Mouse (Mus musculus): Measurements from ENCODE around the gene Ticam1. TPM values are rescaled to one million over a fixed set of nuclear protein-coding genes. Genes with fewer than 3 reads are reported as not detected.

Ticam1 gene
- polyA plus RNA-seq, 1 experiment from 2014 or later: 1.5 TPM

DNA sequence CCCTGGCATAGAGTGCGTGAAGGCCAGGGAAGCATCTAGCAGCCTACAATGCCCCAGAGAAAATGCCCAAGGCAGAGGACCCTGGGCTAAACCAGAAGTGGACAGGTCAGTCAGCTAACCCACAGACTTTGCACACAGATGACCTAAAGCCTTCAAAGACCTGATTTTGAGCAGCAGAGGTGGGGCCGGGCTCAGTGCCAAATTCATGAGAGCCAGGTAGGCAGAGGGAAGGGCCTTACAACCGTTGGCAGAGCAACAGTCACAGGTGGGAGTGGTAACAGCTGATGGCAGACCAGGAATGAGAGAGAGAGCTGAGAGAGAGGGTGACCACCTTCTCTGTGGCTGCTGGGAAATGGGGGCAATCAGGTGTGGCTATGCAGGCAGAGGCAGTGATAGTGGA is 3.9 kb downstream of the Ticam1 start:
- H3K27me3 ChIP-seq (replicated peaks; ENCODE audit: control insufficient read depth, insufficient read depth, low read length): no peaks in the 10 kb centered on the region
- WGBS: 76% methylated on average over 3 of the region's 3 CpGs
- no peak for ATAC-seq

DNA sequence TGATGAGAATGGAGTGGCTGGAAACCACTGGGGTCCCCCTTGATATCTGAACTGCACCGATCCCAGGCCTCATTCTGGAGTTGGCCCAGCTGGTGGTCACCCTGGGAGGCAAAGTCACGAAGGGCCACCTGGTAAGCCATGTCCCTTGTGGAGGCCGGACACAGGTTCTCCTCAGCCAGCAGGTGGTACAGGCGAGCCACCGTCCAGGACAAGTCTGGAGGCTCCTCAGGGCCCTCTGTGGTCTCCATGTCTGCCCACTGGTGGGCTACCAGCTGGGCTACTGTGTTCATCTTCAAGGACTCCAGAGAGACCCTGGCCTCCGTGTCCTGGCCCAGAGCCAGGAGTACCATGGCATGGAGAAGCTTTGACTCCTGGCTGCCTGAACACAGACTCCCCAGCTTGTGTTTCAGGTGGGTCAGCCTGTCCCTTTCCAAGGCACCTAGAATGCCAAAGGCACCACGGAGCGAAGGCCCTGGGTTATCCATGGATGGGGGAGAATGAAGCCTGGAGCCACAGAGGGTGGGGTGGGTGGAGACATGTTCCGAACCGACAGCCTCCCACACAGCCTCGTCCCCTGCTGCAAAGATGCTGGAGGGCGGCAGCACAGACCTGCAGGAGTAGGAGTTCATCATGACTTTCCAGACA is 4.9 kb downstream of the Ticam1 start:
- WGBS: 89% methylated on average over 12 of the region's 12 CpGs
- peaks cover 13% of the 10 kb centered on the region for H3K4me1 ChIP-seq (ENCODE audit: control insufficient read depth, insufficient read depth, low read depth, low read length)
- H3K27ac ChIP-seq (ENCODE audit: low read depth, low read length): no peak overlapping the region
- no peaks in the 10 kb centered on the region for H3K36me3 ChIP-seq (ENCODE audit: control insufficient read depth, insufficient read depth, low read length)
- no peak overlapping the region for H3K4me3 ChIP-seq (ENCODE audit: low read length)
- H3K9ac ChIP-seq (ENCODE audit: low read depth, low read length): no peak overlapping the region
- ATAC-seq: no peak
- H3K9me3 ChIP-seq (ENCODE audit: control insufficient read depth, low read length): no peaks in the 10 kb centered on the region
- H3K4me2 ChIP-seq (ENCODE audit: low read length): no peak overlapping the region
- no peaks in the 10 kb centered on the region for H3K27me3 ChIP-seq (replicated peaks; ENCODE audit: control insufficient read depth, insufficient read depth, low read length)

More for the DNA sequence above, 3.9 kb downstream of the Ticam1 start:
- Histone ChIP-seq H3K4me1 (ENCODE audit: control insufficient read depth, insufficient read depth, low read depth, low read length) (peaks cover 18% of the 10 kb centered on the region), H3K36me3 (ENCODE audit: control insufficient read depth, insufficient read depth, low read length) (no peaks in the 10 kb centered on the region), H3K9me3 (ENCODE audit: control insufficient read depth, low read length) (no peaks in the 10 kb centered on the region), H3K27ac (ENCODE audit: low read depth, low read length) (no peak overlapping the region), H3K4me2 (ENCODE audit: low read length) (no peak overlapping the region), H3K4me3 (ENCODE audit: low read length) (no peak overlapping the region), H3K9ac (ENCODE audit: low read depth, low read length) (no peak overlapping the region)

DNA sequence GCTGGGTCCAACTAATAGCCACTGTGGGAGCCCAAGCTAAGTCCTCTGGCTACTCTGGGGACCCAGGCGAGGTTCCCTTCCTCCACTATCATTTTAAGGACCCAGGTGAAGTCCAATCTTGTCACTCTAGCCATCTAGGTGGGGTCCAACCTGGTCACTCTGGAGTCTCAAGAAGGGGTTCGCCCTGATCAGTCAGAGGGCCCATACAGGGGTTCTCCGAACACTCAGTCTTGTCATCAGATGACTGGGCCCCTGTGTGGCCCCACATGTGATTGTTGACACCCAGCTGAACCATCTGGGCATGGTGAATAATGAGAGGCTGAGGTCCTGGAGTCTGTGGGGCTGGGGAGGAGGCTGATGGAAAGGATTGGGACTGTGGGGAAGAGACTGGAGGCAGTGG is 6.8 kb downstream of the Ticam1 start:
- H3K4me2 ChIP-seq (ENCODE audit: low read length): peak overlapping the region; percentile 89
- peak; percentile 10 for ATAC-seq
- WGBS: 74% methylated on average over 3 of the region's 3 CpGs
- no peaks in the 10 kb centered on the region for H3K27me3 ChIP-seq (replicated peaks; ENCODE audit: control insufficient read depth, insufficient read depth, low read length)
- peak overlapping the region; percentile 73 for H3K27ac ChIP-seq (ENCODE audit: low read depth, low read length)
- peaks cover 6% of the 10 kb centered on the region for H3K4me1 ChIP-seq (ENCODE audit: control insufficient read depth, insufficient read depth, low read depth, low read length)
- H3K9ac ChIP-seq (ENCODE audit: low read depth, low read length): peak overlapping the region; percentile 68
- H3K4me3 ChIP-seq (ENCODE audit: low read length): peak overlapping the region; percentile 45
- H3K9me3 ChIP-seq (ENCODE audit: control insufficient read depth, low read length): no peaks in the 10 kb centered on the region
- no peaks in the 10 kb centered on the region; the same call in 1 of the 2 replicates for H3K36me3 ChIP-seq (ENCODE audit: control insufficient read depth, insufficient read depth, low read length)

DNA sequence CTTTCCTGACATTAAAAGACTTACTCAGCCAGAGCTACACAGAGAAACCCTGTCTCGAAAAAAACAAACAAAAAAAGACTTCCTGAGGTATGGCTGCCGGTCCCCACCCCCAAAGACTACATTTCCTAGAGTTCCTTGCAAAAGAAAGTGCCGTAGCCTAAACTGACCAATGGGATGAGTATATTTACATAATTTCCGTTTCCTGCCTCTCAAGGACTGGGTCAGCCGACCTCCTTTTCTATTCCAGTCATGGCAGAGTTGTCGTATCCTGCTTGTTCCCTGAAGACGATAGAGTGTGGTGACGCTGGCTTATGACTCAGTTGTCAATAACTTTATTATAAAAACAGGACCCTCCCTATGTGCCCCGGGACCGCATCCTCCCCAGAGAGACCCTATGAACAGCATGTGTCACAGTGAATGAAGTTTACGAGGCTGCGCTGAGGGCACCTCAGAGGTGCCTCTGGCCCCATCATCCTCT is 7.4 kb downstream of the Ticam1 start:
- no peaks in the 10 kb centered on the region; the same call in 1 of the 2 replicates for H3K36me3 ChIP-seq (ENCODE audit: control insufficient read depth, insufficient read depth, low read length)
- peak; percentile 87 for ATAC-seq
- peak overlapping the region; percentile 45 for H3K4me3 ChIP-seq (ENCODE audit: low read length)
- peaks cover 6% of the 10 kb centered on the region for H3K4me1 ChIP-seq (ENCODE audit: control insufficient read depth, insufficient read depth, low read depth, low read length)
- no peaks in the 10 kb centered on the region for H3K9me3 ChIP-seq (ENCODE audit: control insufficient read depth, low read length)
- 15% methylated on average over 12 of the region's 12 CpGs for WGBS
- H3K9ac ChIP-seq (ENCODE audit: low read depth, low read length): peak overlapping the region; percentile 68
- peak overlapping the region; percentile 73 for H3K27ac ChIP-seq (ENCODE audit: low read depth, low read length)
- H3K27me3 ChIP-seq (replicated peaks; ENCODE audit: control insufficient read depth, insufficient read depth, low read length): no peaks in the 10 kb centered on the region
- peak overlapping the region; percentile 89 for H3K4me2 ChIP-seq (ENCODE audit: low read length)

DNA sequence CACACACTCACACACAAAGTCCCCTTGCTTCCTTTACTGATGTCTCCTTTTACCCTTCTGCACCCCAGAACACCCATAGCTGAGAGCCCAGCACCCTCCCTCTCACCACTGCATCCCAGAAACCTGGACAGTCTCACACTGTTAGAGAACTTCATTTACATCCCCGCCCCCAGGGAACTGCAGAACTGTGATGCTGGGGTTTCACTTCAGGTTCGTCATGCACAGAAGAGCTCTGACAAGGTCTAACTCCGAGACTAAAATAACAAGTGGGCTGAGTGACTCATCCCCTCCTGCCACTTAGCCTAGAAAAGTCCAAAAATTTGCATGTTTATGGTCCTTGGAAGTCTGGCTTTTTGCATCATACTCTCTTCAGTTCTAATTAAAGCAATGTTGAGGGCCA is 10.3 kb downstream of the Ticam1 start:
- no peak overlapping the region for H3K4me3 ChIP-seq (ENCODE audit: low read length)
- no peak overlapping the region for H3K4me2 ChIP-seq (ENCODE audit: low read length)
- H3K27ac ChIP-seq (ENCODE audit: low read depth, low read length): no peak overlapping the region
- H3K27me3 ChIP-seq (replicated peaks; ENCODE audit: control insufficient read depth, insufficient read depth, low read length): no peaks in the 10 kb centered on the region
- H3K4me1 ChIP-seq (ENCODE audit: control insufficient read depth, insufficient read depth, low read depth, low read length): peaks cover 15% of the 10 kb centered on the region
- H3K9me3 ChIP-seq (ENCODE audit: control insufficient read depth, low read length): no peaks in the 10 kb centered on the region
- H3K36me3 ChIP-seq (ENCODE audit: control insufficient read depth, insufficient read depth, low read length): peaks cover 5% of the 10 kb centered on the region
- ATAC-seq: no peak
- 63% methylated on average over 3 of the region's 3 CpGs for WGBS
- H3K9ac ChIP-seq (ENCODE audit: low read depth, low read length): no peak overlapping the region

DNA sequence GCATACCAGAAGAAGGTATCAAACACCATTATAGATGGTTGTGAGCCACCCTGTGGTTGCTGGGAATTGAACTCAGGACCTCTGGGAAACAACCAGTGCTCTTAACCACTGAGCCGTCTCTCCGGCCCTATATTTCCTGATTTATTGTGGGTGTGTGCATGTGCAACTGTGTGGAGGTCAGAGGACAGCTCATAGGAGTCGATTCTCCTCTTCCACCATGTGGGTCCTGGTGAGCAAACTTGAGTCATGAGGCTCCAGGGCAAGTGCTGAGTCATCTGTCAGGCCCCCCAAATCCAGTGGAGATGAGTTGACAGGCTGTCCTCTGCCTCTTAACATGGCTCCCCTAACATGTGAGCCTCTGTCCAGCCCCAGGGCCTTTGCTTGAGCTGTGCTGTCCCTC is 10.7 kb downstream of the Ticam1 start:
- no peak for ATAC-seq
- Histone ChIP-seq H3K9me3 (ENCODE audit: control insufficient read depth, low read length) (no peaks in the 10 kb centered on the region), H3K4me3 (ENCODE audit: low read length) (no peak overlapping the region), H3K4me2 (ENCODE audit: low read length) (no peak overlapping the region), H3K36me3 (ENCODE audit: control insufficient read depth, insufficient read depth, low read length) (peaks cover 7% of the 10 kb centered on the region), H3K27me3 (replicated peaks; ENCODE audit: control insufficient read depth, insufficient read depth, low read length) (no peaks in the 10 kb centered on the region), H3K4me1 (ENCODE audit: control insufficient read depth, insufficient read depth, low read depth, low read length) (peaks cover 18% of the 10 kb centered on the region), H3K9ac (ENCODE audit: low read depth, low read length) (no peak overlapping the region), H3K27ac (ENCODE audit: low read depth, low read length) (no peak overlapping the region)
- WGBS: 92% methylated on average over 3 of the region's 3 CpGs

DNA sequence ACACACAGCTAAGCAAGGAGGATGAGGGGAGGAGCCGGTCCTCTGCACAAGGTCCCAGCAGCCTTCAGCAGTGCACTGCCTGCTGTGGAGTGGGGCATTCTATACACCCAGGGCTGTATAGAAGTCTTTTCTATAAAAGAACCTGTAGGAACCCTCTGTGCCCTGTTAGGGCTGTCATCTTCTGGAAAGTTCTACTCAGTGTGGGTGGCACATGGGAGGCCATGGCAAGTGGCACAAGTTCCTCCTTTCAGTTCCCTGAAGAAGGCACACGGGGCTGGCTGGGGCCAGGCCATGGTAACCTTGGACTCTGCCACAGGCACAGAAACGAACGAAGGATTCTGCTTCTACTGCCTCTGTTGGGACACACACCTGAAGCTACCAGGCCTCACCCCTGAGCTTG is 11.6 kb downstream of the Ticam1 start:
- H3K27ac ChIP-seq (ENCODE audit: low read depth, low read length): no peak overlapping the region

DNA sequence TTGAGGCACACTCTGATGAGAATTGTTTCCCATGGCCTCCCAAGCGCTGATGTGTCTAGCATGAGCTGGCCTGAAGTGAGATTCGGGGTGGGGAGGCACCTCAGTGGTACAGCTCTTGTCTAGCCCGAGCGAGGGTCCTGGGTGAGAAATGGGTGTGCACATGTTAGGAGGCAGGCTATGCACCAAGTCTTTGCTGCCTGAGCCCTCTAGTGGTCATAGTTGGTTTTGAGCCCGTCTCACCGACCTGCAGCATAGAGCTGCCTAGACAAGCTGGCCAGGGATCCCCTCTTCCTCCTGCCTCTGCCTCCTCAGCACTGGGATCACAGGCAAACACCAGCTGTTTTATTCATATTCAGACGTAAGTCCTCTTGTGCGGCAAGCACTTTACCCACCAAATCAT is 12.6 kb downstream of the Ticam1 start:
- WGBS: 26% methylated on average over 8 of the region's 8 CpGs
- ATAC-seq: peak; percentile 62
- Histone ChIP-seq H3K27me3 (replicated peaks; ENCODE audit: control insufficient read depth, insufficient read depth, low read length) (no peaks in the 10 kb centered on the region), H3K27ac (ENCODE audit: low read depth, low read length) (no peak overlapping the region), H3K4me2 (ENCODE audit: low read length) (no peak overlapping the region), H3K36me3 (ENCODE audit: control insufficient read depth, insufficient read depth, low read length) (peaks cover 14% of the 10 kb centered on the region), H3K9ac (ENCODE audit: low read depth, low read length) (no peak overlapping the region), H3K9me3 (ENCODE audit: control insufficient read depth, low read length) (no peaks in the 10 kb centered on the region), H3K4me1 (ENCODE audit: control insufficient read depth, insufficient read depth, low read depth, low read length) (peaks cover 30% of the 10 kb centered on the region), H3K4me3 (ENCODE audit: low read length) (no peak overlapping the region)

More for the DNA sequence above, 11.6 kb downstream of the Ticam1 start:
- no peak overlapping the region for H3K4me3 ChIP-seq (ENCODE audit: low read length)
- peaks cover 10% of the 10 kb centered on the region for H3K36me3 ChIP-seq (ENCODE audit: control insufficient read depth, insufficient read depth, low read length)
- no peak overlapping the region for H3K9ac ChIP-seq (ENCODE audit: low read depth, low read length)
- H3K4me2 ChIP-seq (ENCODE audit: low read length): no peak overlapping the region
- WGBS: 89% methylated on average over 4 of the region's 4 CpGs
- no peaks in the 10 kb centered on the region for H3K9me3 ChIP-seq (ENCODE audit: control insufficient read depth, low read length)
- peaks cover 26% of the 10 kb centered on the region for H3K4me1 ChIP-seq (ENCODE audit: control insufficient read depth, insufficient read depth, low read depth, low read length)
- no peak for ATAC-seq
- H3K27me3 ChIP-seq (replicated peaks; ENCODE audit: control insufficient read depth, insufficient read depth, low read length): no peaks in the 10 kb centered on the region

DNA sequence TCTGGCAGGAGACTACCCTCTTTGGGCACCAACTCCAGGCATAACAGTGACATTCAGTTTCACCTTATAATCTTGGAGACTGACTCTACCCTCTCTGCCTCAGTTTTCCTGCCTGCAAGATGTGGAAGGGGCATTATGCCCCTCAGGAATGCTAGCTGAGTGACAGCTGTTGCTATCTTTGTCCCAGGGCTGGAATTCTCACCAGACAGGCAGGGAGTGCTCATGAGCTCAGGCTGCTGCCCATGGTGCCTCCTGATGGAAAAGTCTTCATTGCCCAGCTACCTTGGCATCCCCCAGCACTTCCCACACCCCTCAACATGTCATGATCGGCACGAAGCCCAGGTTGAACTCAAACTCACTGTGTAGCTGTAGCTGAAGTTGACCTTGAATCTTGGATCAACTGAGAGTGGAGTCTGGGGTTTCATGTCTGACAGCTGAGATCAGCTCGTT is 13.9 kb downstream of the Ticam1 start:
- Histone ChIP-seq H3K4me1 (ENCODE audit: control insufficient read depth, insufficient read depth, low read depth, low read length) (peaks cover 43% of the 10 kb centered on the region), H3K4me3 (ENCODE audit: low read length) (no peak overlapping the region), H3K4me2 (ENCODE audit: low read length) (no peak overlapping the region), H3K9me3 (ENCODE audit: control insufficient read depth, low read length) (no peaks in the 10 kb centered on the region), H3K36me3 (ENCODE audit: control insufficient read depth, insufficient read depth, low read length) (peaks cover 18% of the 10 kb centered on the region), H3K9ac (ENCODE audit: low read depth, low read length) (no peak overlapping the region), H3K27me3 (replicated peaks; ENCODE audit: control insufficient read depth, insufficient read depth, low read length) (no peaks in the 10 kb centered on the region), H3K27ac (ENCODE audit: low read depth, low read length) (no peak overlapping the region)
- ATAC-seq: no peak
- 91% methylated on average over 3 of the region's 3 CpGs for WGBS
